Mouse (Mus musculus) cerebellum, adult 8-10 months (tissue): ENCODE results near the gene Gm11172.

Experiments used
- DNase-seq: peaks from one replicate; pipeline ENCODE4 v3.0.0; 2022

The Gm11172 gene

DNA sequence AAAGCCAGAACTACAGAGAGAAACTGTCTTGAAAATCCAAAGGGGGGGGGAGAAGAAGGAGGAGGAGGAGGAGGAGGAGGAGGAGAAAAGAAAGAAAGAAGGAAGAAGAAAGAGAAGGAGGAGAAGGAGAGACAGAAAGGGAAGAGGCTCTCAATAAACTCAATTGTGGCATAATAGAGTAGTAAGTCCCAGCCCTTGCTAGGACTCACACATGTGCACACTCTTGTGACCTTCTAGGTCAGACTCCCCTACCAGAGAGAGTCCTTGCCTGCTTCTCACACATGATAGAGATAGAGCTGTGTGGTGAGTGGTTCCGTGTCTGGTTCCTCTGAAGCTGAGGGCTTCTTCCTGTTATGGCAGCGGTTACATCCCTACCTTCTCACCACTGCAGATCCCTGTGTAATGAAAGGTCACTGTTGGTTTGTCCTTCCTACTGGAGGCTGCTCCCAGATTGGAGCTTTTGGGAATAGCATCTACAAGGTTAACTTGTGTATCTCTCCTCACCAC is at the start of gene Gm11172:
TSS of gene Gm11172 (plus strand) at position 51 of the 507 bp plus-strand sequence.
- no peak for DNase-seq

DNA sequence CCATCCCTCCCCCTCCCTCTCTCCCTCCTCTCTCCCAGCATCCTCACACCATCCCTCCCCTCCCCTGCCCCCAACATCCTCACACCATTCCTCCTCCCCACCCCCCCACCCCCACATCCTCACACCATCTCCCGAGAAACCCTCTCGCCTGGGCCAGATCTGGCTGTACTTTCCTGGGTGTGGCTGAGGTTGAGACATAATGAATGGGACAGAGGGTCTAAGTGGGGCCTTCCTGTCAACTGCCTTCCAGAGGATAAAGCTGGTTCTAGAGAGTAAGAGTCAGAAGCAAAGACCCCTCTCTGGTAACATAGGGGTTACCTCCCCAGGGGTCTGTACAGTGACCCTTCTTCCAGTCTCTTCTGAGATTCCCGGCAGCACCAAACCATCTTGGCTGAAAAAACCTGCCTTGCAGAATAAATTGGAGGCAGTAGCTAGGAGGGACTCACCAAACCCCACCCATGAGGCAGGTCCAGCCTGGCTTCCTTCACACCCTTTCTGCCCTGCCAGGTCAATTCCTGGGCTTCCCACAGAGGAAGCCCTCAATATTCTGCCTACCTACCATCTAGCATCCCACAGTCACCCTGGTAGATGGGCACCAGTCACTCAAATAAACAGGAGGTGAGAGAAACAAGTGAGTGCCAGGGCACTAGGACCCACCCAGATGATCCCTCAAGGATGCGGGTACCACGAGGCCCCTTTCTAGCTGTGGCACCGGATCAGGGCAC is 49.0 kb upstream of the Gm11172 start:
- no peak for DNase-seq

DNA sequence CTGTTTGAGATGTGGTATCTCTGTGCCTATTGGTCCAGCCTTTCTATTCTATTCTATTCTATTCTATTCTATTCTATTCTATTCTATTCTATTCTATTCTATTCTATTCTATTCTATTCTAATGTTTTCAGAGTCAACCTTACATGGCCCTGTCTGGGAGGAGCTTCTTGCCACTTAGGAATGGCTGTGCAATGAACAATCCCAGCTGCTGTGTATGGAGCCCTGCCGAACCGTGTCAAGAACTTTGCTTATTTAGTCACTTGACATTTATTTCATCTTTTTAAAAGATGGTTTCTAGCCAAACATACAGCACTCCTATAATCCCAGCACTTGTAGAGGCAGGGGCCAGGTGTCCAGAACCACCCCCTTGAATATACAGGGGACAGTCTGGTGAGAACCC is 48.4 kb upstream of the Gm11172 start:
- no peak for DNase-seq

DNA sequence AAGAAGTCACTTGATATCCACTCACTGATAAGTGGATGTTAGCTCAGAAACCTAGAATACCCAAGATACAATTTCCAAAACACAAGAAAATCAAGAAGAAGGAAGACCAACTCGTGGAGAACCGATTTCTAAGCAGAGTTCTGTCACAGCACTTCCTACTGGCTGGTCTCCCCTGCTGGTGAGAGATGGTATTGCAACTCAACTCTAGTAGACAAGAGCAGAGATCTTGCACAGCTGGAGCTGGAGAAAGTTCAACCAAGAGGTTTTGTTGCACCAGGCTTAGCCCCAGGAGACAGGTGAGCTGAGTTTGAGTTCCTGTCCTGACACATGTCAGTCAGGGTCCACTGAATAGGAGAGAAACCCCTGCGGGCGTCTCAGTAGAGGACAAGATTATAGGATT is 45.6 kb upstream of the Gm11172 start:
- DNase-seq = peak; percentile 69

DNA sequence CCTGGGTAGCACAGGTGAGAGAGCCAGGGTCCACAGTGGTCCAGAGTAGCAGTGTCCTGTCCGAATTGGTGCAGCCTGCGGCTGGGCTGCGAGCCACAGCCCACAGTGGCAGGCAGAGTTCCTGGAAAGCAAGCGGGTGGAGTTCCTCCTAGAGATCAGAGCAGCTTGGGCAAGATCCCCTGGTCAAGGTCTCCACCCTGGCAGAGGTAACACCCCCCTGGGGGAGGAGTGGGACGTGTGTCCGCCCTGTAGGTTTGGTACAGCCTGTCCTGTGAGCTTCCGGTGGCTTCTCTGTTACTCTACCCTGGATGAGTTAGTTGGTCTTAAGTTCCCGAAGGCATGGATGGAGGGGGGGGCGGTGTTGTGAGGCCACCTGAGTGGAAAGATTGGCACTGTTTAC is 43.9 kb upstream of the Gm11172 start:
- no peak for DNase-seq

DNA sequence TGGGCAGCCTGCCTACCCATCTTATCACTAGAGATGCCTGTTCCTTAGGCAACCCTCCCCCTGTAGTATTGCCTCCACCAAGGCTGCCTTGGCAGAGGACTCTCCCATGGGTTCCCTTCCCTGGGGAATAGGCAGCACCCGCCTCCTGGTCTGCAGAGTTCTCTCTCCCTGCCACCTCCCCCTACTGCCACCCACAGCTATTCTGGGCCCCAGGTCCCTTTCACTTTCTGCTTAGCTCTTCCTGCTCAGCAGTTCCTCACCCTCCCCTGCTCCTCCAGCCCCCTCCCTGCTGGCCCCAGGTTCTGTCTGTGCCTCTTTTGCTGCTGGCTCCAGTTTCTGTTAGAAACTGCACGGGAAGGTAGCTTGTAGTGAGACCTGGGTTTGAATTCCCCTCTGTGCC is 43.1 kb upstream of the Gm11172 start:
- DNase-seq = no peak

DNA sequence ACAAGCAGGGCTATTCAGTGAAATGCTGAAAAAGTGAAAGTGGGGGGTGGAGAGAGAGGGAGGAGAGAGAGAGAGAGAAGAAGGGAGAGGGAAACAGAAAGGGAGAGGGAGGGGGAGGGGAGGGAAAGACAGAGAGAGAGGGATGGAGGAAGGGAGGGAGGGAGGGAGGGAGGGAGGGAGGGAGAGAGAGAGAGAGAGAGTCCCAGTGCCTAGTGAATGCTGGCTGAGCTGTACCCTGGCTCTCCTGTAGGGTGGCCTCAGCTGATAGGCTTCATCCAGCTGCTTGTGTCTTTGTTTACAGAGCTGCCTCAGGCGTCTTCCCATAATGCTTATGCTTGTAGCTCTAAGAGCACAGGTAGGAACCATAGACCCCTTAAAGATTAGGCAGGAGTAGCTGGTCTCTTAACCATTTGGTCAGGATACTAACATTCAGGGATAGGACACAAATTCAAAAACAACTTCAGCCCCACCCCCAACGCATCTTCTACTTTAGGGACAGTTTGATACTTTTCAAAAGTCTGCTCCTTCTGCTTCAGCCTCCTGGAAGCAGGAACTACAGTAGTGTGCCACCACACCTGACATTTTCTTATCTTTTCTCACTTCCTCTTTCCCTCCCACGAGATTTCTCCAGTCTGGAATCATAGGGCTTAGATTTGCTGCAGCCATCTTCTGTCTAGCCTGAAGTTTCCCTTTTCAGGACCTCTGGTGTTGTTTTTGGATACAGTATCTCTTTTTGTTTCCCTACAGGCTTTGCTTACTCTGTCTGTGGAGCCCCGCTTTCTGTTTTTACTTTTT is 42.0 kb upstream of the Gm11172 start:
- DNase-seq = no peak

DNA sequence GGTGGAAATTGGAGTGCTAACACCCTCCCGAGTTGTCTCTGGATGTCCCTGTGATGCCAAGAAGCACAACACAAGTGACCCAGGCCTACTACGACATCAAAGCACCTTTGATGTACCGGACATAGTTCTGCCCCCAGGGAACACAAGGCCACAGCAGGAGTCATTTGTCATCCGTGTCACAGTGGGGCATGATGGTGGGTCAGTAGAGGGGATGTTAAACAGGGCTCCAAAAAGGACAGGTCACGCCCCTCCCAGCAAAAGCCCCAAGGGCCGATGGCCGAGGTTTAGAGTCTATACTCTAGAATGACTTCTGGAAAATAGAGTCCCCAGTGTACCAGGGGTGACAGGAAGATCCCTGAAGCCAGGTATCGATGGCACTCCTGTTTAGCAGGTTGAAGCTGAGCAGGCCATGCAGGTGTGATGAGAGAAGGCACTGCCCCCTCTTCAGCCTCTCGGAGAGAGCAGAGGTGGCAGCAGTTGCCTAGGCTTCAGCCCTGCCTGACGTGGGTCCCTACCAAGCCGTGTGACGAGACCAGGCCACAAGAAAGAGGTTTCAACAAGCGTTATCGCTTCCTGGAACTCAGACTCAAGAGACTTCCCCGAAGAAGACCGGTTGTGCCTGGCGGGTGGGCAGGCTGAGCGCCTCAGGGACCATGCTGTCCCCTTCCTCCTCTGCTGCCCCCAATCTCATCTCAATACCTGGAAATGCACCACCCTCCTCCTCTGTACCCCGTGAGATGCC is 40.8 kb upstream of the Gm11172 start:
- no peak for DNase-seq

DNA sequence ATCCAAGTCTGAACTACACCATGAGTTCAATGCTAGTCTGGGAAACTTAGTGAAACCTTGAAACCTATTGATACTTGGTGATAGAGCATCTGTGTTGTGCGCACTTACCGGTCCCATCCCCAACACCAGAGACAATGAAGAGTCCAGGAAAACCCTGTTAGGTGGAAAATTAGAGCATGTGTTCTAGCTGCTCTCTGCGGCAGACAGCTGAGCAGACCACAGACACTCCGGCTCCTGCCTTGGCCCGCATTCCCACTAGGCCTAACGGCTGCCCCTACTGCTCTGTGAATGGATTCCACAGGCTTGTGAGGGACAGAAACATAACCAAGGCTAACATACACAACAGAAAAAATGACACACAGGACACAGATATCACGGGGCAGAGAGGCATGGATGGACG is 39.2 kb upstream of the Gm11172 start:
- no peak for DNase-seq

DNA sequence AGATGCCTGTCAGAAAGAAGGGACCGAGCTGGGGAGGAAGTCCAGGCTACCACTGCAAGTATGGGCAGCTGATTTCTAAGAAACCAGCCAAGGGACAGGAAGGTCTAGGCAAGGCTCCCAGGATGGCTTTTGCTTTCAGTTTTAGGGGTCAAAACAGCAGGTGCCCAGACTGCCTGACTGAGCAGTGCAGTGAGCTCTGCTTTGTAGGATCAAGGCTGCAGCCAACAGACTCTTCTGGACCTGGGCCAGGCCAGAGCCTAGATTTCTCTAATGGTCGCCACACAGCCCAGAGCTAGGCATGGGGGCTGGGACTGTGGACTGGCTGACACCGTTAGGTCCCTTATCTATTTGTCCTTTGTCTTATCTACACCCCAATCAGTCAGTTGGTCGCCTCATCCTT is 38.0 kb upstream of the Gm11172 start:
- no peak for DNase-seq

DNA sequence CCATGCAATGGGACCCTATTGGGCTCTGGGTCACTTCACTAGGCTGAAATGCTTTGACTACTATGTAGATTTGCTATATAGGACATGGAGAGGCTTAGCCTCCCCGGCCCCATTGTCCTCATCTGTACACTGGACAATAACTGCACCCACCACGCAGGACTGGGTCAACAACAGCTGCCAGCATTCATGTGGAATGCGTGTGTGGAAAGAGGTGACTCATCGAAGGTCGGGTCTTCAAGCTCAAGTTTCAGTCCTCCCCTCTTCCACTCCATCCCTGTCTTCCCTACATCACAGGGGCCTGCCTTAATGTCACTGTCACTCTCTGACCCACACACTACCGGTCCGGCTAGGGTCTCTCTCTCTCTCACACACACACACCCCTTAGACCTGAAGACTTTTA is 36.4 kb upstream of the Gm11172 start:
- DNase-seq = no peak

DNA sequence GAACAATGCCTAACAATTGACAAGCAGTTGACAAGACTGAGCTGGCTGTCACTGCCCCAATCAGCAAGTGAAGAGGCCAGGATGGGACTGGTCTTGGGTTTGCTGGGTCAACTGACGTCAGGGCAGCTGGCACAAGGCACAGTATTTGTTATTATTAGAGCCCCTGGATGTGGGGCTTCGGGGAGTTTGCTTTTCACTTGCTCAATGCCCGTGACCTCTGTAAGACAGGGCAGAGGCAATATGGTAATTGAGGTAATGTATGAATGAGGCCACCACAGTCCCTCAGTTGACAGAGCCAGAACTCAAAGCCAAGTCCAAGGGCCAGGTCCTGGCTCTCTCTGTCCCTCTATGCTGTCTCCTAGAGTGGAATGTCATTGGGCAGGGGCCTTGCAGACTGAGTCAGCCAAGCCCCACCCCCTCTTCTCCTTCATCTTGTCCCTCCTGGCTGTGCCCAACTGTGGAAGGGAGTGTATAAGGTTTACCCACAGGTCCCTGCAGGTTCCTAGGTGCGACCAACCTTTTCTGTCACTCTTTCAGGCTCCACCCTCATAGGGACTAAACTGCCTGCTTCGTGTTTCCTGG is 35.0 kb upstream of the Gm11172 start:
- DNase-seq = no peak

DNA sequence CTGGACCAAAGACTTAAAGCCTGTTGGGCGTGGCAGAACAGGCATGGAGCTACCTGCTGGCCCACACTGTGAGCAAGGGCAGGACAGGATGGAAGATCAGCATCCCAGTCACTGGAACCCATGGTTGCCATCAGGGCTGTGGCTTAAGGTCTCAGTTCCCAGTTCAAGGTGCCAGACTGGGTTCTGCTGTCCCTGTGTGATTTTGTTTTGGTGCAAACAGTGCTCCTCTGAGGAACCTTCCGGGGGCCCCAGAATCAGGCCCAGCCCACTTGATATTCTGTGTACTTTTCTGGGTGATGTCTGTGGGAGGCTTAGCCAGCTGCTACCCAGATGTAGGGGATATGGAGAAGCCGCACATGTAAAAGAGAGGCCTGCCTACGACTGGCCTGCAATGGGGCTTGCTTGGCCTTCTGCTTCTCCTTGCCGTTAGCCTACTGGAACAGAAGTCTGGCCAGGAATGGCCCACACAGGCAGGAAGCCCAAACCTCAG is 32.0 kb upstream of the Gm11172 start:
- no peak for DNase-seq

DNA sequence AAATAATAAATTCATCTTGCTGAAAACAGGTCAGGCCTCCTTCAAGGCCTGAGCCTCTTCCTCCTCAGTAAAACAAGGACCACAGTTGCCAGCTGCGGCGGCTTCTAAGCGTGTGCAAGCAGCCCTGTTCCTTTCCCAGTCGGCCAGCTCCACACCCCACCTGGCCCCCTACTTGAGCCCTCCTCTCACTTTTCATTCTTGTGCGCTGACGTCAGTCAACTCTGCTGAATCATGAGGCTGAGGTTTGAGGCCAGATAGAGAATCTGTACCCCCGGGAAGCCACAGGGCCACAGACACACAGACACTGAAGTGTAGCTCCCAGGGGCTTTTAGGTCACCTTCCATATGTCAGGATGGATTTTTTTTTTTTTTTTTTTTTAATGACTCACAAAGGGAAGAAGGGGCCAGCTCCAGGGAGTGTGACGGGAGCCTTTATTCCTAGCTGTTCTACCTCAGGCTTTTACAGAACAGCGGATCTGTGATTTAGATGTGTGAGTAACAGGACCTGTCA is 30.8 kb upstream of the Gm11172 start:
- DNase-seq = no peak

DNA sequence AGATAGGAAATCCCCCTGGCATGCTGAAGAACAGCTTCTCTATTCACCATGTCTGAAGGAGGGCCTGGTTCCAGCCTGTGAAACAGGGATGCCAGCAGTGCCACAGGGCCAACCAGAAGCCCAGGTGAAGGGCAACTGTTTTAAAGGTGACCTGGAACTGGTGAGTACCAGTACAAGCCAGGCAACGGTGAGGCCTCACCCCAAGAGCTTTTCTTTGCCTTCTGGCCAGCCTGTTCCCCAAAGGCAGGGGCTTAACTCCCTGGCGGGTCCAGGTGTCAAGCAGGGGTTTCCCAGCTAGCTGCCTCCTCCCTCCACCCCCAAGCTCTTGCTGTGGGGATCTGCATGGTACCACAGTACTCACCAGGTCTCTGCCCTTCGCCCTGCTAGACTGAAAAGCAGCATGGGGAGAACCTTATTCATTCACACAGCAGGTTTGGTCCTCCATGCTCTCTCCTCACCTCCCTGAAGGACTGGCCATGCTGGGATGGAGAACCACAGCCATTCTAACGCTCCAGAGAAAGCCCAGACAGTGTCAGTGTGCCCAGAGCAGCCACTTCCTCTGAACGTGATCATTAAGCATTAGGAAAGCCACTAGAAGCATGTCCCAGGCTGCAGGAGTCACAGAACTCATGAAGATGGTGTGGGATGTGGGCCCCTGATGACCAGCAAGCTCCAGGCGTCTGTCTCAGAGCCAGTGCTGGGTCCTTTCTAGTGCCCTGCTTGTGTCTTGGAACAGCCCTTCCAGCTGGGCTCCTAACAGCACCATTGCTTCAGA is 30.2 kb upstream of the Gm11172 start:
- DNase-seq = no peak

DNA sequence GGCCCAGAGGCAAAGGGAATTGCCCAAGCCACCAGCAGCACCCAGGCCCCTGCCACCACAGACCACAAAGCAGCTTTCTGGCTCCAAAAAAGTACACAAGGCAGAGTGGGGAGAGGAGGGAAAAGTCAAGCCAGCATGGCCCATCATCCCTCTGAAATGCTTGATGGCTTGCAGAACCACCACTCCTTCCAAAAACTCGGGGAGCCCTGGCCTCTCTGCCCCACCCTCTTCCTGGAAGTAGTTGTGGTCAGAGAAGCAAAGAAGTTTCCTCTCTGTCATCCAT is 29.6 kb upstream of the Gm11172 start:
- no peak for DNase-seq

DNA sequence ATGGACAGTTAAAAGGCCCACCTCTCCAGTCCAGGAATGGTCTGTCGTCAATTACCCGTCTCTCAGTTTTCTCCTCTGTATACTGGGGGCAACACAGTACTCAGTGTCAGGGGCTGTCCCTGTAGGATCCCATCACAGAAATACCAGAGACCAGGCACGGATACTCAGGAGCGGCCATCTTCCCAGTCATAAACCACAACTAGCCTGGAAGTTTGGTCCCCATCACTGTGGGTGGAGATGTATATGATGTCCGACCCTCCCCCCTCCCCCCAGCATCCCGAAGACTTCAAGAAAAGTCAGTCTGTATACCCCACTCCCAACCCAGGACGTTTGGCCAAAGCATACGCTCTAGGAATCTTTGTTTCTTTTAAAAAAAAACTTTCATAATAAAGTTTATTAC is 29.3 kb upstream of the Gm11172 start:
- DNase-seq = no peak

DNA sequence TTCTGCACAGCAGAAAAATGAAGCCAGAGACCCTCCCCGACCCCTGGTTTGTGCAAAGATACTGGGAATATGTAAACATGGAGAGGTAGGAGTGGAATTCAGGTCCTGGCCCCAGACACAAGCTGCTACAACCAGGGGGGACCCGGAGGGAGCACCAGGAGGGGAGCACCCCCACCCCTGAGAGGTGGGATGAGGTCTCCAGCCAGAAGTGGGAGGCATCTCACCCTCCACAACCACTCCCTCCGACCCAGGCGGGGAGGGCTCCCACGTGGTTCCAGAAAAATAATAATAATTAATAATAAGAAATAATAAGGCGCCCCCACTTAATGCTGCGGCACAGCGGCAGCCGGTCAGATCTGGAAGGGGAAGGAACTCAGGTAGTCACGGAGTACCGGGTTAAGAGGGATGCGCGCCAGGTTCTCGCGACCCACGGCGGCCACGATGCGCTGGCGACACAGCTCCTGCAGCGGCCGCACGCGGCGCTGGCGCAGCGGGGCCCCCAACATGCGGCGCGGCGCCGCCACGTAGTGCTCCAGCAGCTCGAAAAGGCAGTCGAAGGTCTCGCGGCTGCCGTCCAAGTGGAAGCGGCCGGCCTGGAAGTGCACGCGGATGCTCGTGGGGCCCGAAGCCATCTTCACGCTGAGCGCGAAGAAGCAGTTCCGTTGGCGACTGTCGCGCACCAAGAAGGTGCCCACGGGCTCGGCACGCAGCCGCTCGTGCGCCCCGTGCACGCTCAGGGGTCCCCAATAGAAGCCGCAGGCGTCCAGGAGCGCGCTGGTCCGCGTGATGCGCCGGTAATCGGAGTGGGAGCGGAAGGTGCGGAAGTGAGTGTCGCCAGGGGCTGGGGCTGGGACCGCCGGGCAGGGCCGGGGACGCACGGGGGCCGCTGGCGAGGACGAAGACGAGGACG is 28.6 kb upstream of the Gm11172 start:
- peak; percentile 35 for DNase-seq

DNA sequence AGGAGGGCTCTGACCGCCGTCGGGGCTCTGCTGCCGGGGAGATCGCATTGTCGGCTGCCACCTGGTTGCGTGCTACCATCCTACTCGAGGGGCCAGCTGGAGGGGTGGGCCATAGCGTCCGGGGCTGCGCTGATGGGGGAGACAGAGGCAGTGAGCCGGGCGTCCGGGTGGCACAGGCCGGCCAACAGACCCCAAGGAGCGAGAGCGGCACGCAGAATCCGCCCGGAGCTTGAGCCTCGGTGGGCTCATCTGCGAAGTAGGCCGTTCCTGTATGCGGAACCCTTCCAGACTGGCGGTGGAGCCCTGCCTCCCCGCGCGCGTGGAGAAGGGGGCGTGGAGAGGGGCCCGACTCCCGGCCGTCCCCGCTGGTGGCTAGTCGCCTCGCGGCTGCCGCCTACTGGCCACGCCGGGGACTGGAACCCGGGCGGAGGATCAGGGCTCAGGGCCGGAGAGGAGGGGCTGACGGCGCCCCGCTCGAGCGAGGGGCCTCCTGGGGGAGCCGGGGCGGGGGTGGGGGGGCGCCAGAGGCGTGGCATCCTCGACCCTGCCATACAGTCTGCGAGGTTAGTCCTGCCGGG is 27.8 kb upstream of the Gm11172 start:
- peak; percentile 86 for DNase-seq

DNA sequence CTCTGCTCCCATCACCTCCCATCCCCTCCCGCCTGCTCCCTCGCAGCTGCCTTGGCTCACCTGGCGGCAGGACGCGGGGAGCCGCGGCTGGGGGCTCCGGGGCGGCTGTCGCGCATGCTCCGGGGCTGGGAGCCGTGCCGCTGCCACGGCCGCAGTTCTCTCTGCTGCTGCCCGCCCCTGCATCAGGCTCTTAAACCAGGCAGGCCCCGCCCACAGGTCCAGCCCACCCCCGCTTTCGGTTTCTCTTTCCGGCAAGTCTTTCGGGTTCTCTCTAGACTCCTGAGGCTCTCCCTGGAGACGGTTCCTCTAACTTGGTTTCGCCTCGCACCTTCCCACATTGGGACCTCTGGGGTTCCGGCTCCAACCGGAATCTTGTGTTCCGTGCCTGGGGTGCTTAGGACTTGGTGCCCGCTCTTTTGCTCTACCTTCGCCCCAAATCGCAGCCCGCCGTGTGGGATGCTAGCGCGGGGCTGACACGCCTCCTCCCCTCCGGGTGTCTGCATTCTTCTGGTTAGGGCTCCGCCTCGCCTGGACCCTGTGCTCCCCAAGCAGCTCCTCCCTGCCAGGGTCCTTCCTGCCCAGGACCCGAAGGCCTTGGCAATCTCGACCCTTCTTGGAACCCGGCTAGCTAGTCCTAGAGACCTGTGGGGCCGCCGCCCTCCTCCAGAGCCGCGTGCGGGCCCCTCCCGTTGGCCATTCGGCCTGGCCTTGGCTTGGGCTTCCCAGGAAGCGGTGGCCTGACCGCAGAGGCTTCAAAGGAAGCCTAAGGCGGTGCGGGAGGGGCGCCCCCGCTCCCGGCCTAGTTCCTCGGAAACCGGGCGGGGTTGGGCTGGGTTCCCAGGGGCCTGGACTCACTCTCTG is 27.1 kb upstream of the Gm11172 start, which contains the start of gene Socs1:
TSS of gene Socs1 (minus strand) at position 166 of the 861 bp plus-strand sequence.
- DNase-seq = peak; percentile 71
